ENCODE assay signal across 7 mouse cellular contexts in genomic region chr5:121843138-121843905, GRCm38 (mm10). TPM values are rescaled to one million over a fixed set of nuclear protein-coding genes. Genes with fewer than 3 reads are reported as not detected.
DNase-seq lines count a peak whose midpoint lies in the region; ATAC-seq lines count a peak whose summit lies in the region.

No protein-coding gene starts in this region.

- peaks cover 40% of the 10 kb centered on the region for H3K4me1 ChIP-seq in erythroblast, embryonic 14.5 days (ENCODE audit: control insufficient read depth)
- peaks cover 27% of the 10 kb centered on the region for H3K4me1 ChIP-seq in limb, embryonic 13.5 days
- peaks cover 30% of the 10 kb centered on the region for H3K4me1 ChIP-seq in neural tube, embryonic 15.5 days

- no peaks in the 10 kb centered on the region for H3K9me3 ChIP-seq in erythroblast, embryonic 14.5 days (ENCODE audit: control insufficient read depth, low read length)
- no peaks in the 10 kb centered on the region for H3K9me3 ChIP-seq in limb, embryonic 13.5 days
- no peaks in the 10 kb centered on the region for H3K9me3 ChIP-seq in neural tube, embryonic 15.5 days (replicated peaks)

- 16% methylated on average over 17 of the region's 17 CpGs for WGBS in limb, embryonic 13.5 days
- 14% methylated on average over 17 of the region's 17 CpGs for WGBS in neural tube, embryonic 15.5 days

- H3K9ac ChIP-seq in limb, embryonic 13.5 days = 0 out of 2 replicates have a peak overlapping the region, but pooled peaks have one; percentile 75
- peak overlapping the region; percentile 47; the same call in 1 of the 2 replicates for H3K9ac ChIP-seq in neural tube, embryonic 15.5 days (replicated peaks)

- H3K27ac ChIP-seq in limb, embryonic 13.5 days = no peak overlapping the region
- H3K27ac ChIP-seq in neural tube, embryonic 15.5 days (replicated peaks) = no peak overlapping the region

- peaks cover 67% of the 10 kb centered on the region for H3K27me3 ChIP-seq in erythroblast, embryonic 14.5 days (ENCODE audit: control insufficient read depth)
- peaks cover 50% of the 10 kb centered on the region for H3K27me3 ChIP-seq in limb, embryonic 13.5 days
- peaks cover 49% of the 10 kb centered on the region for H3K27me3 ChIP-seq in neural tube, embryonic 15.5 days (replicated peaks)

- peak overlapping the region; percentile 85 for H3K4me2 ChIP-seq in limb, embryonic 13.5 days (replicated peaks)
- H3K4me2 ChIP-seq in neural tube, embryonic 15.5 days = peak overlapping the region; percentile 85

- peak overlapping the region; percentile 64 for H3K4me3 ChIP-seq in erythroblast, embryonic 14.5 days (replicated peaks)
- H3K4me3 ChIP-seq in limb, embryonic 13.5 days = peak overlapping the region; percentile 57
- peak overlapping the region; percentile 48 for H3K4me3 ChIP-seq in neural tube, embryonic 15.5 days (replicated peaks)

- peak; percentile 72 for DNase-seq in thymus, postnatal 4 days
- no peak for DNase-seq in thymus, adult 18-20 months
- DNase-seq in urinary bladder, adult 18-20 months (ENCODE audit: low spot score in 2 of 2) = no peak
- no peak for DNase-seq in adrenal gland, adult 8-10 months

- no peaks in the 10 kb centered on the region for H3K36me3 ChIP-seq in erythroblast, embryonic 14.5 days (ENCODE audit: control insufficient read depth)
- no peaks in the 10 kb centered on the region for H3K36me3 ChIP-seq in limb, embryonic 13.5 days
- no peaks in the 10 kb centered on the region for H3K36me3 ChIP-seq in neural tube, embryonic 15.5 days

- no peak for ATAC-seq in limb, embryonic 13.5 days (ENCODE audit: low FRiP score, low read depth)
- no peak for ATAC-seq in neural tube, embryonic 15.5 days (ENCODE audit: low FRiP score)

RNA-seq across cellular contexts. Expression of gene Pheta1, which starts 5.5 kb away (rescaled TPM):
- 0.16 and 0.17 TPM in 2 replicates for polyA plus RNA-seq in erythroblast, embryonic 14.5 days (2012)
- 38.5 and 43.4 TPM in 2 replicates for polyA plus RNA-seq in limb, embryonic 13.5 days (2015; fragmentation: Nextera tagmentation; extraction: Ambion mirVana)
- polyA plus RNA-seq in neural tube, embryonic 15.5 days (2015; fragmentation: Nextera tagmentation; extraction: Ambion mirVana) = 33.0 and 34.7 TPM in 2 replicates
- total RNA-seq in adrenal gland, adult 8-10 months (2022) = 1 to 10 TPM; 6.3 to 9.5 (median 7.5) TPM

RNA-seq across cellular contexts. Expression of gene Sh2b3, which starts 5.9 kb away (rescaled TPM):
- polyA plus RNA-seq in erythroblast, embryonic 14.5 days (2012) = 1.8 and 2.0 TPM in 2 replicates
- polyA plus RNA-seq in limb, embryonic 13.5 days (2015; fragmentation: Nextera tagmentation; extraction: Ambion mirVana) = 11.7 and 12.5 TPM in 2 replicates
- polyA plus RNA-seq in neural tube, embryonic 15.5 days (2015; fragmentation: Nextera tagmentation; extraction: Ambion mirVana) = 7.5 and 9.4 TPM in 2 replicates
- total RNA-seq in adrenal gland, adult 8-10 months (2022) = 10 to 100 TPM; 34.5 to 37.3 (median 36.0) TPM

Comparison
In these comparisons a context has a peak if more than half of its experiments do, and no peak if none do; other contexts are left out.
1. RNA of gene Pheta1, which starts 5.5 kb away (polyA plus RNA-seq): 38.5 to 43.4 TPM in limb, embryonic 13.5 days and 33.0 to 34.7 TPM in neural tube, embryonic 15.5 days; 0.16 to 0.17 TPM in erythroblast, embryonic 14.5 days; every median in the first group is over 10 times any median in the second.
2. Peak in every context shown above with its lines, with median percentiles within 50 percentile points of each other: H3K4me3 ChIP-seq.